Mouse (Mus musculus): ENCODE measurements around the gene Vcam1. TPM values are rescaled to one million over a fixed set of nuclear protein-coding genes. Genes with fewer than 3 reads are reported as not detected.

The Vcam1 gene
- polyA plus RNA-seq, 1 experiment = 6.6 TPM

DNA sequence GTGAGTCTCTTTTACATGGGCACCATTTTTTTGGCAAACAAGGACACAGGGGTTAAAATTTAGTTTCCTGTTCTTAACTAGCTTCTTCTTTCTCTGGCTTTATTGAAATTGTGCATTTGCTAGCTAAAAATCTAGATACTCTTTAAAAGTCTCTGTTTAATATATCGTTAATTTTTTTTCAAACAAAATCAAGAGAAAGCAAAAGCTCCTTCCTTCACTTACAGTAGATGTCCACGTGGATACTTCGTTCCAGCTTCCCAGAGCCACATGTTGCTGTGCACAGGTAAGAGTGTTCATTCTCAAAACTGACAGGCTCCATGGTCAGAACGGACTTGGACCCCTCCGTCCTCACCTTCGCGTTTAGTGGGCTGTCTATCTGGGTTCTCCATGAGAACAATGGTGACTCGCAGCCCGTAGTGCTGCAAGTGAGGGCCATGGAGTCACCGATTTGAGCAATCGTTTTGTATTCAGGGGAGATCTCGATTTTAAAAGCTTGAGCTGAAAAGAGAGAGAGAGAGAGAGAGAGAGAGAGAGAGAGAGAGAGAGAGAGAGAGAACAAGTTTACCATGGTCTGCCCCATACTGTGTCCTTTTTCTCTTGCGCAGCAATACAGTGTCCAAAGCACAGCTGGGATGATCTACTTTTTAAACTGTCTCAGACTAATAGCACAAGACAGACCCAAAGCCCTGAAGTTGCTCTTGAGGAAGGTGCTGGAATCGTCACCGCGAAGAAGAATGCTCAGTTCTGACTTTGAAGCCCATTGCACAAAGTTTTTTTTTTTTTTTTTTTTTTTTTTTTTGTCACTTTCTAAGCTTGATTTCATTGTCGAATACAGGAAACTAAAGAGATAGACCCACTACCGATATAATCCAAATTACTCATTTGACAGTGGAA is 930 bp downstream of the Vcam1 start:
- TF ChIP-seq MAX (IDR thresholded peaks at IDR 0.05; ENCODE audit: low read depth) (no peak), POLR2A (IDR thresholded peaks at IDR 0.05; ENCODE audit: insufficient read length, low read depth) (no peak), USF1 (IDR thresholded peaks at IDR 0.05; ENCODE audit: low read depth) (no peak), TCF12 (IDR thresholded peaks at IDR 0.05; ENCODE audit: insufficient read depth, poor library complexity, severe bottlenecking) (no peak), POLR2AphosphoS2 (IDR thresholded peaks at IDR 0.05; ENCODE audit: insufficient read length, low read depth) (no peak), REST (IDR thresholded peaks at IDR 0.05; ENCODE audit: insufficient read depth, insufficient read length) (no peak), E2F4 (IDR thresholded peaks at IDR 0.05; ENCODE audit: insufficient read depth) (no peak), MYOD1 (IDR thresholded peaks at IDR 0.05; ENCODE audit: control insufficient read depth in 1 of 3, insufficient read length in 2 of 3, low read depth in 2 of 3) (no peak), TCF3 (IDR thresholded peaks at IDR 0.05; ENCODE audit: insufficient read length, low read depth) (no peak), CEBPB (IDR thresholded peaks at IDR 0.05; ENCODE audit: insufficient read depth, poor library complexity, severe bottlenecking) (no peak), SRF (IDR thresholded peaks at IDR 0.05; ENCODE audit: control insufficient read depth, insufficient read length, low read depth) (no peak), MYOG (IDR thresholded peaks at IDR 0.05; ENCODE audit: control insufficient read depth in 1 of 3, insufficient read depth in 1 of 3, insufficient read length in 2 of 3, low read depth in 2 of 3) (no peak)
- Histone ChIP-seq H3K4me2 (ENCODE audit: low read depth) (peak overlapping the region; percentile 89), H3K36me3 (ENCODE audit: control insufficient read depth, insufficient read depth) (no peaks in the 10 kb centered on the region), H3K79me2 (ENCODE audit: control insufficient read depth, insufficient read depth) (no peaks in the 10 kb centered on the region), H3K4me3 (peak overlapping the region; percentile 42), H3K27me3 (ENCODE audit: control insufficient read depth, insufficient read depth, insufficient read length) (no peaks in the 10 kb centered on the region), H3ac (ENCODE audit: control insufficient read depth, insufficient read length) (no peak overlapping the region)

DNA sequence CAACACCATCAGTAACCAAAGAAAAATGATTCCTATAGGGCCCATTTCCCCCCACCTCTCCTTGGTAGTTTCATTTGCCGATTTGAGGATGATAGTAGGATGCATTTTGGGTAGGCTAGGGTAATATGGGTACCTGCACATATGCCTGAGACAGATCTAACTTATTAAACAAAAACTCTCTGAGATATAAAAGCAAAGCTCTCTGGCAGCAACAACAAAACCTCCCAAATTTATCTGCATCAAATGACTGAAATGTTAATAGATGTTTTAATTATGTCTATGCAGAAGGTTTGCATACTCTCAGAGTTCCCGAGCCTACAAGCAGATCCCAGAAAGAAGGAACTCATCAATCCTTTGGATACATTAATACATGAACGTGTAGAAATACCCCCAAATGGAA is 1.7 kb downstream of the Vcam1 start:
- H3K4me2 ChIP-seq (ENCODE audit: low read depth) = peak overlapping the region; percentile 89
- H3K4me3 ChIP-seq = peak overlapping the region; percentile 42
- no peaks in the 10 kb centered on the region for H3K79me2 ChIP-seq (ENCODE audit: control insufficient read depth, insufficient read depth)
- H3ac ChIP-seq (ENCODE audit: control insufficient read depth, insufficient read length) = no peak overlapping the region
- no peaks in the 10 kb centered on the region for H3K27me3 ChIP-seq (ENCODE audit: control insufficient read depth, insufficient read depth, insufficient read length)
- no peaks in the 10 kb centered on the region for H3K36me3 ChIP-seq (ENCODE audit: control insufficient read depth, insufficient read depth)
- TF ChIP-seq E2F4 (IDR thresholded peaks at IDR 0.05; ENCODE audit: insufficient read depth) = no peak
- TF ChIP-seq TCF12 (IDR thresholded peaks at IDR 0.05; ENCODE audit: insufficient read depth, poor library complexity, severe bottlenecking) = no peak
- TF ChIP-seq USF1 (IDR thresholded peaks at IDR 0.05; ENCODE audit: low read depth) = no peak
- TF ChIP-seq POLR2AphosphoS2 (IDR thresholded peaks at IDR 0.05; ENCODE audit: insufficient read length, low read depth) = no peak
- TF ChIP-seq MYOD1 (IDR thresholded peaks at IDR 0.05; ENCODE audit: control insufficient read depth in 1 of 3, insufficient read length in 2 of 3, low read depth in 2 of 3) = no peak
- no peak for TF ChIP-seq TCF3 (IDR thresholded peaks at IDR 0.05; ENCODE audit: insufficient read length, low read depth)
- no peak for TF ChIP-seq CEBPB (IDR thresholded peaks at IDR 0.05; ENCODE audit: insufficient read depth, poor library complexity, severe bottlenecking)
- no peak for TF ChIP-seq REST (IDR thresholded peaks at IDR 0.05; ENCODE audit: insufficient read depth, insufficient read length)
- TF ChIP-seq MAX (IDR thresholded peaks at IDR 0.05; ENCODE audit: low read depth) = no peak
- TF ChIP-seq MYOG (IDR thresholded peaks at IDR 0.05; ENCODE audit: control insufficient read depth in 1 of 3, insufficient read depth in 1 of 3, insufficient read length in 2 of 3, low read depth in 2 of 3) = no peak
- TF ChIP-seq POLR2A (IDR thresholded peaks at IDR 0.05; ENCODE audit: insufficient read length, low read depth) = no peak
- no peak for TF ChIP-seq SRF (IDR thresholded peaks at IDR 0.05; ENCODE audit: control insufficient read depth, insufficient read length, low read depth)

DNA sequence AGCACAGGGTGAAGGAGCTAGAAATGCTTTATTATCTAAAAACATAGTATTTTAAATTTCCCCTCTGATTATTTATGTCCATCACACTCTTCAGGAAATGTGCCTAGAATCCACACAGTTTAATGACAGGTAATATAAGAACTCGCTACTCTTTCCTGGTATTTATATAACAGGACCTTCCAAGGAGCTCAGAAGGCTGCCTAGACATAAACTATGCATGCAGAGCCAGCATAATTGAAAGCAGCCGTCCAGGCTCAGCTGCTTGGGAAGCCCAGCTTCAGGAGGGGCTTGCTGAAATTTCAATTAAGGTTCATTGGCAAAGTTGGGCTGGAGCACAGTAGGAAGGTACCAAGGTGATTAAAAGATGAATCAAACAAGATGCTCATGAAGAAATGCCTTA is 2.2 kb downstream of the Vcam1 start:
- Histone ChIP-seq H3K4me3 (peak overlapping the region; percentile 42), H3K27me3 (ENCODE audit: control insufficient read depth, insufficient read depth, insufficient read length) (no peaks in the 10 kb centered on the region), H3K36me3 (ENCODE audit: control insufficient read depth, insufficient read depth) (no peaks in the 10 kb centered on the region), H3ac (ENCODE audit: control insufficient read depth, insufficient read length) (no peak overlapping the region), H3K4me2 (ENCODE audit: low read depth) (peak overlapping the region; percentile 89), H3K79me2 (ENCODE audit: control insufficient read depth, insufficient read depth) (no peaks in the 10 kb centered on the region)
- TF ChIP-seq CEBPB (IDR thresholded peaks at IDR 0.05; ENCODE audit: insufficient read depth, poor library complexity, severe bottlenecking) (no peak), MAX (IDR thresholded peaks at IDR 0.05; ENCODE audit: low read depth) (no peak), USF1 (IDR thresholded peaks at IDR 0.05; ENCODE audit: low read depth) (no peak), MYOD1 (IDR thresholded peaks at IDR 0.05; ENCODE audit: control insufficient read depth in 1 of 3, insufficient read length in 2 of 3, low read depth in 2 of 3) (no peak), POLR2A (IDR thresholded peaks at IDR 0.05; ENCODE audit: insufficient read length, low read depth) (no peak), TCF12 (IDR thresholded peaks at IDR 0.05; ENCODE audit: insufficient read depth, poor library complexity, severe bottlenecking) (no peak), TCF3 (IDR thresholded peaks at IDR 0.05; ENCODE audit: insufficient read length, low read depth) (no peak), POLR2AphosphoS2 (IDR thresholded peaks at IDR 0.05; ENCODE audit: insufficient read length, low read depth) (no peak)

DNA sequence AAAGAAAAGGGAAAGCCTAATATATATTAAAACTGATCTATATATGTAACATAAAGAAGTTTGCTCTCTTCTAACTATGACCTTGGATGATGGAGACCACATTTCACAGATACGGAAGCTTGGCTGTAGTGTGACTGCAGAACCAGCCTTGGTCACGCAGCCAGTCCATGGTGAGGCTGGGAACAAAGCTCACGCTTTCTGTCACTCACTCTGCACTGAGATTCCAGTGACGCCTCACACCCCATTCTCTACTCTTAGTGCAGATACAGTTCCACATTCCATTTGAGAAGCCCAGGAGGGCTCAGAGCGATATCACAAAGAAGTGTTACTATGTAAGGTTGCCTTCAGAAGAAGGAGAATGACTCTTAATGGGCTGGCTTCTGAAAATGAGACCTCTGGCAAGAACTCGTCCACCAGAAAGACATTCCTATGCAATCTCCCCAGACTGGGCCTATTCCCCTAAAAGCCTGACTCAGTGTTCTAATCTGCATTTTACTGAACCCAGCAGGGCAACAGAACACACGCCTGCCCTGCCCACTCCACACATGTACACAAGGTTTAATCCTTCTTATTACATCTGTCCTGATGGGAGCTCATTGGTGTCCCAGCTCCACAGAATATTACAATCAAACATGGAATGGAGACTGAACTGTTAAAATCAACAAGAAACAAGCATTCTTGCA is 2.8 kb downstream of the Vcam1 start:
- TF ChIP-seq POLR2A (IDR thresholded peaks at IDR 0.05; ENCODE audit: insufficient read length, low read depth) (no peak), SRF (IDR thresholded peaks at IDR 0.05; ENCODE audit: control insufficient read depth, insufficient read length, low read depth) (no peak), TCF3 (IDR thresholded peaks at IDR 0.05; ENCODE audit: insufficient read length, low read depth) (no peak), POLR2AphosphoS2 (IDR thresholded peaks at IDR 0.05; ENCODE audit: insufficient read length, low read depth) (no peak), E2F4 (IDR thresholded peaks at IDR 0.05; ENCODE audit: insufficient read depth) (no peak)
- H3K27me3 ChIP-seq (ENCODE audit: control insufficient read depth, insufficient read depth, insufficient read length) = no peaks in the 10 kb centered on the region
- no peak overlapping the region for H3ac ChIP-seq (ENCODE audit: control insufficient read depth, insufficient read length)
- peak overlapping the region; percentile 42 for H3K4me3 ChIP-seq
- no peaks in the 10 kb centered on the region for H3K36me3 ChIP-seq (ENCODE audit: control insufficient read depth, insufficient read depth)
- no peaks in the 10 kb centered on the region for H3K79me2 ChIP-seq (ENCODE audit: control insufficient read depth, insufficient read depth)
- peak overlapping the region; percentile 89 for H3K4me2 ChIP-seq (ENCODE audit: low read depth)

Data from myocyte (in vitro differentiated cells).